Mouse (Mus musculus) limb, embryonic 14.5 days (tissue): ENCODE results near the gene Cat. TPM values are rescaled to one million over a fixed set of nuclear protein-coding genes. Genes with fewer than 3 reads are reported as not detected.

Experiments used
- ATAC-seq: fragments of 200-750 bp; cut with Nextera tagmentation; 2 replicates; pipeline ENCODE4 v1.8.0; 2017; ENCODE audit warnings: low read depth, moderate number of reproducible peaks, moderate TSS enrichment; ENCODE audit not compliant: low FRiP score
- DNase-seq: peaks from one replicate; pipeline ENCODE4 v3.0.0-alpha.2; 2015; ENCODE audit warnings: low spot score
- H3K27ac ChIP-seq: fragments of 300-500 bp; sonication (generic); replicated peaks from 2 replicates; pipeline ENCODE4 v1.5.1; 2014; ENCODE audit warnings: low read depth, mild to moderate bottlenecking, low read length, moderate library complexity, mixed read lengths
- H3K27me3 ChIP-seq: fragments of 300-500 bp; sonication (generic); 2 replicates; pipeline ENCODE4 v1.6.1; 2014; ENCODE audit warnings: low read length, mixed read lengths; ENCODE audit not compliant: control insufficient read depth, insufficient read depth
- H3K36me3 ChIP-seq: fragments of 300-500 bp; sonication (generic); 2 replicates; pipeline ENCODE4 v1.6.1; 2014; ENCODE audit warnings: mild to moderate bottlenecking, low read length, moderate library complexity, mixed read lengths; ENCODE audit not compliant: control insufficient read depth, insufficient read depth
- H3K4me1 ChIP-seq: fragments of 300-500 bp; sonication (generic); 2 replicates; pipeline ENCODE4 v1.6.1; 2014; ENCODE audit warnings: antibody characterized with exemption, low read length, mixed read lengths; ENCODE audit not compliant: control insufficient read depth, insufficient read depth
- H3K4me2 ChIP-seq: fragments of 300-500 bp; sonication (generic); replicated peaks from 2 replicates; pipeline ENCODE4 v1.6.1; 2014; ENCODE audit warnings: low read depth, mild to moderate bottlenecking, low read length, moderate library complexity; ENCODE audit not compliant: severe bottlenecking
- H3K4me3 ChIP-seq: fragments of 300-500 bp; sonication (generic); replicated peaks from 2 replicates; pipeline ENCODE4 v1.5.1; 2014; ENCODE audit warnings: low read length
- H3K9ac ChIP-seq: fragments of 300-500 bp; sonication (generic); 2 replicates; pipeline ENCODE4 v1.6.1; 2014; ENCODE audit warnings: mild to moderate bottlenecking, low read depth, low read length, moderate library complexity; ENCODE audit not compliant: severe bottlenecking
- H3K9me3 ChIP-seq: fragments of 300-500 bp; sonication (generic); 2 replicates; pipeline ENCODE4 v1.6.1; 2016; ENCODE audit warnings: low read length; ENCODE audit not compliant: control insufficient read depth
- POLR2A ChIP-seq: fragments of 200-500 bp; IDR thresholded peaks from 2 replicates; pipeline ENCODE4 v1.8.0; 2012; ENCODE audit warnings: inconsistent platforms, mild to moderate bottlenecking, moderate library complexity, borderline replicate concordance; ENCODE audit not compliant: insufficient read depth, insufficient read length; ENCODE audit errors: extremely low read depth
- WGBS: fragments of 180-500 bp; shearing (Covaris S2); extraction: QIAGEN DNeasy Blood & Tissue Kit; methylation state at CpG from one replicate; pipeline ENCODE4 v1.1.7; 2014; 5-methylcytosine and 5-hydroxymethylcytosine counted together
- polyA plus RNA-seq, 2 experiments: library from polyadenylated mRNA; depleted of rRNA in 1 of 2; stranded (reverse) in 1 of 2; unstranded in 1 of 2; fragments of >200 nt; fragmentation: Nextera tagmentation in 1 of 2; extraction: Ambion mirVana in 1 of 2; gene quantifications; 2 replicates each; pipeline versions ENCODE4 v1.2.1 to v1.2.3; 2012 to 2014

Cat gene
- polyA plus RNA-seq, 2 experiments = 56.3 to 82.3 TPM

DNA sequence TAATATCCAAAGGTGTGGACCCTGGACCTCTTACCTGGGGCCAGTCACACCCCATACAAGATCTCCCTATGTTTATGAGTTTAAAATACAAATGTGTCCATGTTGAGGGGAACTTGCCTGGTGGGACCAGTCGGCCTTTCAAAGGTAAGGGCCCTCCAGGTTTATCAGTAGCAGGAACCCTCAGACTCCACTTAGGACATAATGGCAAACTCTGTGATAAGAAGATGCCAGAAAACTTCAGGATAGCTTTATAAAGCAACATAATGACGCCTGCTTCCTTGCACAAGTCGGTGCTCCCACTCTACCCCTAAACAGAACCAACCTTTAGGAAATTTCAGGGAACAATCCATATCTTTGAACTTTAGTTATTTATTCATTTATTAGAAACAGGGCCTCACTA is 69.2 kb downstream of the Cat start:
- no peaks in the 10 kb centered on the region for H3K4me1 ChIP-seq
- H3K36me3 ChIP-seq = no peaks in the 10 kb centered on the region
- DNase-seq (no peak), ATAC-seq (no peak)
- no peak overlapping the region for H3K27ac ChIP-seq
- WGBS = 89% methylated on average over 3 of the region's 3 CpGs
- no peak for TF ChIP-seq POLR2A
- no peaks in the 10 kb centered on the region for H3K9me3 ChIP-seq
- no peaks in the 10 kb centered on the region for H3K27me3 ChIP-seq
- no peak overlapping the region for H3K4me3 ChIP-seq
- no peak overlapping the region for H3K4me2 ChIP-seq
- H3K9ac ChIP-seq = no peak overlapping the region

DNA sequence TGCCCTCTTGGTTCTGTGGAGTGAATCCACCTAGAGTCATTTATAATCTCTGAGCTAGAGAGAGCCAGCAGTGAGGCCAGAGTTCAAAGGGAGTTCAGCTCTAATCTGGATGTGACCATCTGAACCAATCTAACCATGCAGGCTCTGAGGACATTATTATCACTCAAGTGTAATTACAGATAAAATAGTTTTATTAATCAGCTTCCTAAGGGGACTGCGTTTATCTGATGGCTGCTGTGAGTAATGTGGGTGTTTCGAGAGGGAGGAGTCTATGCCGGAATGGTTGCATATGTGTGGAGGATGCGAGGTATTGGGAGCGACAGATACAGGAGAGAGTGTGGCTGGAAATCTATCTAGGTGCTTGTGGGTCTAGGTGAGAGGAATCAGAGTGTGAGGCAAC is 71.6 kb downstream of the Cat start:
- Histone ChIP-seq H3K4me2 (no peak overlapping the region), H3K4me1 (no peaks in the 10 kb centered on the region), H3K4me3 (no peak overlapping the region), H3K9me3 (no peaks in the 10 kb centered on the region), H3K36me3 (no peaks in the 10 kb centered on the region), H3K27me3 (no peaks in the 10 kb centered on the region), H3K9ac (no peak overlapping the region), H3K27ac (no peak overlapping the region)
- TF ChIP-seq POLR2A = no peak
- DNase-seq = no peak
- 72% methylated on average over 5 of the region's 5 CpGs for WGBS
- ATAC-seq = no peak

DNA sequence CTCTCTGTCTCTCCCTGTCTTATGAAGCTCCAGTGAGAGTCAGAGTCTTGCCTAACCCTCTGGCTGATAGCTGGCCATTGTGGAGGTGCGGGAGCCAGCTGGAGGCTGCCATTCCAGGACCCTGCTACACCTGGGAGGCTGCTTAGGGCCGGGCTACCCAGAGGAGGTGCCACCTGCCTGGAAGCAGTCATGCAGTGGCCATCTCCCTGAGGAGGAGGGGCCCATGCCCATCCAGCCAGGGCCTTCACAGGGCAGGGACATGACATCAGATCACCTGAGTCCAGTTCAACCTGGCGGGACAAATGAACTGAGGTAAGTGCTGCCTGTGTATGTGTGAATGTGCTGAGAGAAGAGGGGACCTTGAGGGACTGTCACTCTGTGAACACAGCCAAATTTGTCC is 73.1 kb downstream of the Cat start:
- Histone ChIP-seq H3K4me3 (no peak overlapping the region), H3K27ac (no peak overlapping the region), H3K4me2 (no peak overlapping the region), H3K4me1 (no peaks in the 10 kb centered on the region), H3K27me3 (no peaks in the 10 kb centered on the region), H3K9me3 (no peaks in the 10 kb centered on the region), H3K9ac (no peak overlapping the region), H3K36me3 (no peaks in the 10 kb centered on the region)
- no peak for ATAC-seq
- 71% methylated on average over 3 of the region's 3 CpGs for WGBS
- no peak for TF ChIP-seq POLR2A
- no peak for DNase-seq

DNA sequence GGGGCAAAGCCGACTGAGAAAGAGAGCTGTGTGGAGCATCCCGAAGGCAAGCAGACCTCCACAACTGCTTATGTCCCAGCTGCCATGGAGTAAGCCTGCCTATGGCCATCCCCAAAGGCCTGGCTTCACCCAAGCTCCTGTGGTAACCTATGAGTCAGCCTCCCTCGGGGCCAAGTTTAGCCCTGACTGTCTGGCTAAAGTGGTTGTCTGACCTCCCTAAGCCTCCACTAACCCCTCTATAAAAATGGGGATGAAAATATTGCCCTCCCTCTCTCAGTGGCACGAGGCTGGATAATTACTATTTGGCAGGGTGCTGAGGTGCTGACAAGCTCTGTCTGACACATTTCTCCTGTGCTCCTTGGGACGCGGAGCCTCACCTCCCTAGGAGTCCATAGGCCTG is 73.6 kb downstream of the Cat start, which contains the start of gene Elf5:
Gene Elf5, plus strand, starts transcription at position 341 of the 400 bp plus-strand sequence.
- H3K27me3 ChIP-seq = no peaks in the 10 kb centered on the region
- ATAC-seq = no peak
- no peak within 1 kb of the TSS for H3K4me3 ChIP-seq
- no peak within 1 kb of the TSS for H3K27ac ChIP-seq
- no peak for TF ChIP-seq POLR2A
- H3K36me3 ChIP-seq = no peaks in the 10 kb centered on the region
- no peak for DNase-seq
- no peak within 1 kb of the TSS for H3K9ac ChIP-seq
- H3K4me2 ChIP-seq = no peak within 1 kb of the TSS
- WGBS = 70% methylated on average over 6 of the region's 6 CpGs
- no peaks in the 10 kb centered on the region for H3K9me3 ChIP-seq
- no peaks in the 10 kb centered on the region for H3K4me1 ChIP-seq

DNA sequence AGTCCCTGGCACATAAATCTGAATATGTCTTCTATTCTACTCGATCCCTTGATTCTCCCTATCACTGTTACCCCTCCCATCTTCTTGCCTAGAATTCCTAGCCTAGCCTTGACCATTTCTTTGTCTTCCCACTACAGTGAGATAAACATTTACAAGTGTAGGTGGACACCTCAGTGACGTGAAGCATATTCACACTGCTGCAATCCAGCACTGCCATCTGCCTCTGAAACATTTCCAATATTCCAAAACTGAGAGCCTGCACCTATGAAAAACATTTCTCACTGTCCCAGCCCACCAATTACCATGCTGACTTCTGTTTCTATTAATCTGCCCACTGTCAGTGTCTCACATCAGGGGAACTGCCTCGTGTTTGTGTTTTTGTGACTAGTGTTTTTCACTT is 78.7 kb downstream of the Cat start:
- no peak overlapping the region for H3K27ac ChIP-seq
- H3K27me3 ChIP-seq = no peaks in the 10 kb centered on the region
- no peaks in the 10 kb centered on the region for H3K4me1 ChIP-seq
- DNase-seq (no peak), ATAC-seq (no peak)
- H3K9ac ChIP-seq = no peak overlapping the region
- 79% methylated on average over 3 of the region's 3 CpGs for WGBS
- H3K4me2 ChIP-seq = no peak overlapping the region
- H3K4me3 ChIP-seq = no peak overlapping the region
- no peak for TF ChIP-seq POLR2A
- no peaks in the 10 kb centered on the region for H3K9me3 ChIP-seq
- H3K36me3 ChIP-seq = no peaks in the 10 kb centered on the region

Other genes with a start within 250 kb of the Cat start
- gene Ehf, start 181.9 kb downstream of the Cat start, polyA plus RNA-seq (2012; rRNA removed) = 0.35 and 0.50 TPM in 2 replicates
- gene Ehf, start 181.9 kb downstream of the Cat start, polyA plus RNA-seq (2014; fragmentation: Nextera tagmentation; extraction: Ambion mirVana) = 0.30 and 0.58 TPM in 2 replicates
- 2.0 TPM in 2 replicates for gene Elf5, start 73.5 kb downstream of the Cat start, polyA plus RNA-seq (2012; rRNA removed)
- 0.41 and 0.75 TPM in 2 replicates for gene Elf5, start 73.5 kb downstream of the Cat start, polyA plus RNA-seq (2014; fragmentation: Nextera tagmentation; extraction: Ambion mirVana)
- gene Abtb2, start 81.2 kb upstream of the Cat start, polyA plus RNA-seq (2012; rRNA removed) = 22.7 and 32.9 TPM in 2 replicates
- gene Abtb2, start 81.2 kb upstream of the Cat start, polyA plus RNA-seq (2014; fragmentation: Nextera tagmentation; extraction: Ambion mirVana) = 15.6 and 16.0 TPM in 2 replicates